Mouse (Mus musculus): ENCODE results near the gene Nhej1.

DNA sequence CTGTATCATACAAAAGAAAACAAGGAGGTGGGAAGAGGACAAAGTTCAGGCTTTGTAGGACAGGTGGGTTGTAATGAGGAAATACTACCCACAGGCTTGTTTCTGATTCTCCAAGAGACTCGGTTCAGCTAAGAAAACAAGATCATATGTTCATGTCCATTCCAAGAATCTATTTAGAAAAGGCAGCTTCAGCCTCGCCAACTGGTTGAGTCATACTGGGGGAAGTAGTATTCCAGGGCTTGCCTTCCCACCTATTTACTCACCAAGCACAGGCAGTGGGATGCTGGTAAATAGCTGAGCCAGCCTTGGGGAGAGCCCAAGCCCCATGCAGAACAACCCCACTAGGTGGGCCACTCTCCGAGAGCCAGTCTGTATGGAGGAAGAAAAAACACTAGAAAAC lies 3.6 kb upstream of the Nhej1 start:
- no peak for TF ChIP-seq ZC3H11A (IDR thresholded peaks at IDR 0.05; ENCODE audit: borderline replicate concordance, low read depth, low read length)
- TF ChIP-seq CHD2 (IDR thresholded peaks at IDR 0.05; ENCODE audit: low read depth, low read length): no peak
- no peak for TF ChIP-seq ZNF384 (IDR thresholded peaks at IDR 0.05; ENCODE audit: low read depth, low read length)
- TF ChIP-seq MAFK (IDR thresholded peaks at IDR 0.05; ENCODE audit: insufficient read depth, low read depth, low read length): no peak

All from ES-E14 (cell line).